Mouse (Mus musculus) 3134 (cell line): ENCODE data around the gene Tmprss9.
A peak's percentile ranks its signal among the peaks of the same experiment; 100 is the strongest.
"Not testable (repeated sequence)": the region's sequence is repeated elsewhere in the genome, so short reads cannot be mapped to it uniquely, and the experiment has no call there.

Experiments
- DNase-seq: peaks from one replicate; pipeline ENCODE4 v3.0.0-alpha.2; 2011; ENCODE audit warnings: low spot score; ENCODE audit not compliant: insufficient read length; ENCODE audit errors: extremely low read depth

Gene Tmprss9

DNA sequence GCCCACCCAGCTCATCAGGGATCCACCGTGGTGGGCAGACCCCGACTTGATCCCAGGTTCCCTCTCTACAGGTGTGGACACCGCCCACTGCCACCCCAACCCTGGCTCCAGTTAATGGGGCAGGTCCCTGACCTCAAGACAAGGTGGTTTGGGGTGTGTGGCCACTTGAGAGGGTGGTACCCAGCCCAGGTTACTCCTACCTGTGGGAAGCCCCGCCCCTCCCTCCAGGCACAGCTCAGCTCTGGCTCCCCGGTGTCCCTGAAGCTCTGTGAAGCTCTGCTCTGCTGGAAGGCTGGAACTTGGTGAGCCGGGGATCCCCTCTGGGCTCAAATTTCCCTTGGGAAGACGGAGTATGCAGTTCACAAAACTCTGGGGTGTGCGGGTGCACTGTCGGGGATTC lies at the start of gene Tmprss9:
Gene Tmprss9 (plus strand): TSS at position 268 of the 400 bp plus-strand sequence.
- DNase-seq, result no peak

DNA sequence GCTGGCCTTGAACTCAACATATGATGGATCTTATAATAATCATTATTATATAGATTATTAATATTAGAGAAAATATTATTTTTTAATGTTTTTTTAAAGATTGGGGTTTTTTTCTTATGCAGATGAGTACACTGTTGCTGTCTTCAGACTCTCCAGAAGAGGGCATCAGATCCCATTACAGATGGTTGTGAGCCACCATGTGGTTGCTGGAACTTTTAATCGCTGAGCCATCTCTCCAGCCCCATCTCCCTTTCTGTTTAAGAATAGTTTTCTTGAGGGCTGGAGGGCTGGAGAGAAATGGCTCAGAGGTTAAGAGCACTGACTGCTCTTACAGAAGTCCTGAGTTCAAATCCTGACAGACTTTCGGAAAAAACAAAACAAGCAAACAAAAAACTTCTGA lies 49.7 kb upstream of the Tmprss9 start:
- DNase-seq, result peak; percentile 45

DNA sequence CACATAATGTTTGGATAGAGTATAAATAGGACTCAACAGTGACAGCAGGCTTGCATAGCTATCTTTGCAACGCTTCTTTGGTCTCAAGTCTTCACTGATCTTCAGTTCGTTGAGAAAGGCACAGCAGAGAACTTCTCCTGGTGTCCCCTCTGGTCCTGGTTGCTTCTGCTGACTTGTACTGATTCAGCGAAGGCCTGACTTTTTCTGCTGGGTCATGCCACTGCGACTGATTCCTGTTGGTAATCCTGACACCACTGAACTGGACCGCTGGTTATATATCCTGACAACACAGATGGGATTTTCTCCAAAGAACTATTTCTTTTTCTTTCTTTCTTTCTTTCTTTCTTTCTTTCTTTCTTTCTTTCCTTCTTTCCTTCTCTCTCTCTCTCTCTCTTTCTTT lies 49.1 kb upstream of the Tmprss9 start:
- DNase-seq, result no peak

DNA sequence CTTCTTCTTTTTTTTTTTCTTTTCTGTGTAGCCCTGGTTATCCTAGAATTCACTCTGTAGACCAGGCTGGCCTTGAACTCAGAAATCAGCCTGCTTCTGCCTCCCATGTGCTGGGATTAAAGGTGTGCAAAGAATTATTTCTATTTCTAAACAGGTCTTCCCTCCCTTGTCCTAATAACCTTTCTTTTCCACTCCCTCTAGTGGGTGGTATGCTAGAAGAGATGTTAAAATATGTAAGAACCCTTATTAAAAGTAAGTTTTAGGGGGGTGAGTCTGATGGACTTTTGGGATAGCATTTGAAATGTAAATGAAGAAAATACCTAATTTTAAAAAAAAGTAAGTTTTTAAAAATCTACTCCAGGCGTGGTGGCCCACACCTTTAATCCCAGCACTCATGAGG lies 48.3 kb upstream of the Tmprss9 start:
- DNase-seq, result no peak

DNA sequence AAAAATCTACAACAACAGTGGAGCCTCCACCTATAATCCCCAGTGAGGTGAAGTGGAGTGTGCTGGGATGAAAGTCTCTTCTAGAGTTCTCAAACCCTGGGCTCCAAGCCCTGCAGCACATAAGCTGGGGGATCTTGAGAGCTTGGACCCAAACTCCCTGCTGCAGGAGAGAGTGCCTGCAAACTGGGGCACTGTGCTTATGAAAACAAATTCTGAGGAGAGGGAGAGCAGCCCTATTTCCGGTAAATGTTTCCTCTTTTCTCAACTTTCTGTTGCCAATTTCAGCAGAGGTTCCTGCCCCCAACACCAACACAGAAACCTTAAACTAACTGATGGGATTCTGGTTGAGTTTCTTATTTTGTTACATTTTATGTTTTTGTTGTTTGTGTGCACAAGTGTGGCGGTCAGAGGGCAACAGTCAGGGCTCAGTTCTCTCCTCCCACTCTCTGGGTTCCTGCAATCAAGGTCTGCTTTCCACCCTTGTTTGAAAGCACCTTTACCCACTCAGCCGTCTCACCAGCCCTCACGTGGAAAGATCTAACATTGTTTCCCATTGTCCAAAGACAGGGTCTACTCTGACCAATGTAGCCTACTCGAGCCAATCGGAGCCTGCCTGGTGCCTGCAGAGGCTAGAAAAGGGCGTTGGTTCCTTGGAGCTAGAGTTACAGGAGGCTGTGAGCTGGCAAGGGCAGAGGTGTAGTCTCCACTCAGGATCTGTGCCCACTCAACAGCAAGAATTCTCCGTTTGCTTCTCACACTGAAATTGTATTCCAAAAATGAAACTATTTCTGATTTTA lies 47.6 kb upstream of the Tmprss9 start:
- DNase-seq, result peak; percentile 41

DNA sequence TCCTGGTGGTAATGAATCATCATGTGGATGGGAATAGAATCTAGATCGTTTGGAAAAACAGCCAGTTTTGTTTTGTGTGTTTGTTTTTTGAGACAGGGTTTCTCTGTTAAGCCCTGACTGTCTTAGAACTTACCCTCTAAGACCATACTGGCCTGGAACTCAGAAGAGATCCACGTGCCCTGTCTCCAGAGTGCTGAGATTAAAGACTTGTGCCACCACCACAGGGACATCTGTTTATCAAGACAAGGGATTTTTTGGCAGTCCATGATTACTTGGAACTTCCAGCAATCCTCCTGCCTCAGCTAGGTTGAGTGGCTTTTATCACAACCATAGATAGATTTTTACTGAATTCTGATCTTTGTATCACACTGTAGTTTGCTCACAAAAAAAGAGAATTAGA lies 46.8 kb upstream of the Tmprss9 start:
- DNase-seq, result no peak

DNA sequence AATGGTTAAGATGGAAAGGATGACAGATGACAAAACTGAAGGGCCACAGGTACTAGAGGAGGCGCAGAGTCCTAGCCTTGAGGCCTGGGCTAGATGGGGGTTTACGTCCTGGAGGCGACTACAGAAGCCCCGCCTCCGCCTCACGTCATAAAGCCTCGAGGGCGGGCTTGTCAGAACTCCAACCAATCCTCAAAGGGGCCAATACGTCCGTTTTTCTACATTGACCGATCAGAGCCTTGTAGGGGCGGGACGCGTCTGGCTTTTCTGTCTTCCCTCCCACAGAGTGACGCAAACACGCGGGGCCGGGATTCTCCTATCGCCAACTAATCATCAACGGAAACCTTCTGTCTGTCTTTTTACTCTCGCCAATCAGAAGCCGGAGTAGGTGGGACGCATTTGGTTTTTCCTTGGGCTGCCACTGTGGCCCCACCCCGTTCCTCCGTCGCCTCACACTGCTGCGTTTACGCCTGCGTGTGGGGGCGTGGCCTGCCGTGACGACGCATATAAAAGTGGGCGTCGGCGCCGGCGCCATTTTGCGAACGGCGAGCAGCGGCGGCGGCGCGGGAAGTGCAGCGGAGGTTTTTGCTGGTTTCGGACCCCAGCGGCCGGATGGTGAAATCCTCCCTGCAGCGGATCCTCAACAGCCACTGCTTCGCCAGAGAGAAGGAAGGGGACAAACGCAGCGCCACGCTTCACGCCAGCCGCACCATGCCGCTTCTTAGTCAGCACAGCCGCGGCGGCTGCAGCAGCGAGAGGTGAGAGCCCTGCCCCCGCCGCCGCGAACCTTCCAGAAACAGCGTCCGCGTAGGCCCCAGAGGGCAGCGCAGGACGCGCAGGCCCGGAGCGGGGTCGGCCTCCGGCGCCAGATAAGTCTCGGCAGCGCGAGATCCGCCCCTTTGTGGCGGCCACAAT lies 45.2 kb upstream of the Tmprss9 start, which contains the start of gene Oaz1:
Gene Oaz1 (plus strand): TSS at position 506 of the 912 bp plus-strand sequence.
- peak; percentile 97 for DNase-seq

DNA sequence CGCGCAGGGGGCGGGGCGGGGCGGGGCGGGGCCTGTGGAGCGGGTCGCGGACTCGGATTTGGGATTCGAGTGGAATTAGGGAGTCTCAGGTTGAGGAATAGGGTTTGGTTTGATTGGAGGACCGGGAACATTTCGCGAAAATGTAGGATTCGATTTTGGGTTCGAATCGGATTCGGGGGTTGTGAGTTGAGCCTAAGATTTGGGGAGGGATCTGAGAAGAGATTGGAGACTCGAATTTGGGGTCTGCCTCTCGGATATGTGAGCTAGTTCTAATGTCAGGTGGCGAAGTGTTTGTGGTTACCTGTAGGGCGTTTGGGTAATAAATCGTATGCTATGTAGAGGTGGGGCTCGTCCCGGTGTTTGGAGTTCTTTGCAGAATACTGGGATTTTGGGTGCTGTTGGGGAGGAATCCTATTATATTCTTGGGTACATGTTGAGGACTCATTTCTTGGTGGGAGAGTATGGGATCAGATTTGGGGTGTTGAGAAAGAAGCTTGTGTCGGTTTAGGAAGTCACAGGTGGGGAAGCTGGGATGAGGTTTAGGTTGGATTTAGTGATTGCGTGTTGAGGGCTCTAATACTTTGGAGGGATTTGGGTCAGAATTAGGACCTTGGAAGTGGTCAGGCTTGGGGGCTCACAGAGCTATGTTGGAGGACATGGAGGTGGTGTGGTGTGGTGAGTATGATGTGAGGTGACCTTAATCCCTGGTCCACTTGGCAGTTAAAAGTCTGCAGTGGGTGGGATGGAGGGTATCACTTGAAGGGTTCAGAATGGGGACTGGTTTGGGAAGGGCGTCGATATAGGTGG lies 44.4 kb upstream of the Tmprss9 start:
- DNase-seq, result no peak

DNA sequence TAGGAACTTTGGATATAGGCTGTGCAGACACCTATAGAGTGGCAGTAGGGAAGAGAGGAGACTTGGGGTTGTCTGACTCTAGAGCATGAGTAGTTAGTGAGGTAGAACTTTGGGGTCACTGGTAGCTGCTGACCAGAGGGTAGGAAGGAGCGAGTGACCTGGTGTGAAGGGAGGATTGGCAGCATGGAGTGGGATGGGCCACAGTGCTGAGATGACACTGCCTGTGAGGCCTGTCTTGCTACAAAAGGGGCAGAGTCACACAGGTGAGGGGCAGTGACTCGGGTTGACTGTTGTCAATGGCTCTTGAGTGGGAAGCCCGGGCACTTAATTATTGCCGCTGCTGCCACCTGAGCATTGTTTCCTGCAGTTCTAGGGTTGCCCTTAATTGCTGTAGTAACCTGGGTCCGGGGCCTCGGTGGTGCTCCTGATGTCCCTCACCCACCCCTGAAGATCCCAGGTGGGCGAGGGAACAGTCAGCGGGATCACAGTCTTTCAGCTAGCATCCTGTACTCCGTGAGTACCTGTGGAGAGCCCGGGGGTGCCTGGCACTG lies 43.7 kb upstream of the Tmprss9 start:
- no peak for DNase-seq

DNA sequence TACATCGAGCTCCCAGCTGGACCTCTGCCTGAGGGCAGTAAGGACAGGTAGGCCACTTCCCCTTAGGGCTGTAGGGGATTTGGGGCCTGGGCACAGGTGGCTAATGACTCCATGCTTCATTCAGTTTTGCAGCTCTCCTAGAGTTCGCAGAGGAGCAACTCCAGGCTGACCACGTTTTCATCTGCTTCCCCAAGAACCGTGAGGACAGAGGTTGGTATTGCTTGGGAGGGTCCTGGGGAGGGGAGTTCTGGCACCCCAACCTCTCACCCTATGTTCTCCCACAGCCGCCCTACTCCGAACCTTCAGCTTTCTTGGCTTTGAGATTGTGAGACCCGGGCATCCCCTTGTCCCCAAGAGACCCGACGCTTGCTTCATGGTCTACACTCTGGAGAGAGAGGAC lies 43.1 kb upstream of the Tmprss9 start:
- not testable (repeated sequence) for DNase-seq

DNA sequence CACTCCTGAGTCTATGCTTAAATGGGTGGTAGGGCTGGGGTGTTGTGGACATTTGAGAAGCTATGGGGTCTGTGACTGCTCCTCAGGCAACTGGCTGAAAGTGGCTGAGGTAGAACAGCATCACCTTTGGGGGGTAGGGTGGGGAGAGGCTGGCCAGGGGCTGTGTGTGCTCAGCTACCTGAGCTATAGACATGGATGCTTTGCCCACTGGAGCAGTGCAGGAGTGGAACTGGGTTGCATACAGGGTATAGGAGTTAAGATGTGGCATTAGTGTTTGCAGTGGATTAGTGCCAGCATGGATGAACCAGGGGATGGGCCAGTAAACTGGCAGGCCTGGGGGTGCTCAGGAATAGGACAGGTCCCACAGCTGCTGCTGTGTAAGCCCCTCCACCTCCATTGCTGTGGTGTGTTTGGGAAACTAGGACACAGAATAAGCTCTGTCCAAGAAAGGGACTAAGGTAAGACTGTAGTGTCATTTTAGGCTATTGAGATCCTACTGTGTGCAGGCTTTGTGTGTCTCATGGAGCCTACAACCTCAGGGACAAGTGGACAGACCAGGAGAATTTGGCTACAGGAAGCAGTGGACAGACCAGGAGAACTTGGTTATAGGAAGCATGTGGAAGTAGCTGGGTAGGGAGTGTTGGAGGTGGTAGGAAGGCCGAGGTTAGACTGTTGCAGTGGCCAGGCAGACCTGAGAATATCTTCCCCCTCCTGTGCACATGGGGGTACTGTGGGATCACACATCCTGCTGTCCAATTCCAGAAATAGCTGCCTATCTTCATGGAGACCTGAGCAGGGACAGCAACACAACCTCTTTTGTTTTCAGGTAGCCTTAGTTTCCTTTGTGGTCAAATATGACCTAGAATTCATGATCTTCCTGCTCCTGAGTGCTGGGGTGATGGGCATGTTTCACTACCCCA lies 42.0 kb upstream of the Tmprss9 start:
- DNase-seq, result no peak

DNA sequence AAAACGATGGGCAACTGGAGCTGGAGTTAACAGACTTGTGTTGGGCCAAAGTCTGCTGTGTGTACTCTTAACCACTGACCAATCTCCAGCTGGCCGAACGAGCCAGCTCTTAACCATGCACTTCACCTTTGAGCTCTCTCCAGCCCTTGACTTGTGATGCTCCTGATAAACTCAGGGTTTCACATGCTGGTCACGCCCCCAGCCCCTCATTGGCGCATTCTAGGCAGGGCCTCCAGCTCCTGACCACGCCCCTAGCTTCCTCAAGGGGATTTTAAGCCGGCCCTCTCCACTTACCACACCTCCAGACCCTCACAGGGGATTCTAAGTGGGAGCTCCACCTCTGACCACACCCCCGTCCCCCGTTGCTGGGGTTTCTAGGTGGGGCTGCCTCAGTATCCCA lies 40.5 kb upstream of the Tmprss9 start:
- peak; percentile 47 for DNase-seq

DNA sequence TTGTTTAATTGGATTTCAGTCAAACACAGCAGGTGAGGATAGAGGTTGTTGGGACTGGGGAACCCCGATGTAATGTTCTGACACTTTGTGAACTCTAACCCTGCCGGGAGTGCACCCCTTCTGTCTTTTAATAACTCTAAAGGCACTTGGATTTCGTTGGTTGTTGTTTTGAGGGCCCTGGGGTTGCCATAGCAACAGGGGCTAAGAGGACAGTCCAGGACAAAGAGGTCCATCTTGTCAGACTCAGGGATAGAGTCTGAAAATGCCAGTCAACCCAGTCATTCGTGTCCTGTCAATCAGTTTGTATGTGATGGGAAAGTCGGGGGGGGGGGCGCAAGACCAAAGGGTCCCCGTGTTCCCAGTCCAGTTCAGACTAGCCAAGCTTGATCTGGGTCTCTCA lies 38.8 kb upstream of the Tmprss9 start:
- no peak for DNase-seq

DNA sequence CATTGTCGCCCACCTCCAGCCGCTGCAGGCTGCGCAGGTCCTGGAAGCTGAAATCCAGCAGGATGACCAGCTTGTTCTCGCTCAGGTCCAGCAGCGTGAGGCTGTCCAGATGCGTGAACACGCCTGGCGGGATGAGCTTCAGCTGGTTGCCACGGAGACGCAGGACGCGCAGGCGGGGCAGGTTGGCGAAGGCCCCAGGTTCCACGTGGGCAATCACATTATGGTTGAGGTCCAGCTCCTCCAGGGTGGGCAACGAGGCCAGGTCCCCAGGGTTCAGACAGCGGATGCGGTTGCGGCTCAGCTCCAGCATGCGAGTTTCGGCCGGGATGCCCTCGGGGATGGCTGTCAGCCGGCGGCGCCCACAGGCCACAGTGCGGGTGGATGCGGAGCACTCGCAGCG lies 36.0 kb upstream of the Tmprss9 start:
- DNase-seq, result no peak

DNA sequence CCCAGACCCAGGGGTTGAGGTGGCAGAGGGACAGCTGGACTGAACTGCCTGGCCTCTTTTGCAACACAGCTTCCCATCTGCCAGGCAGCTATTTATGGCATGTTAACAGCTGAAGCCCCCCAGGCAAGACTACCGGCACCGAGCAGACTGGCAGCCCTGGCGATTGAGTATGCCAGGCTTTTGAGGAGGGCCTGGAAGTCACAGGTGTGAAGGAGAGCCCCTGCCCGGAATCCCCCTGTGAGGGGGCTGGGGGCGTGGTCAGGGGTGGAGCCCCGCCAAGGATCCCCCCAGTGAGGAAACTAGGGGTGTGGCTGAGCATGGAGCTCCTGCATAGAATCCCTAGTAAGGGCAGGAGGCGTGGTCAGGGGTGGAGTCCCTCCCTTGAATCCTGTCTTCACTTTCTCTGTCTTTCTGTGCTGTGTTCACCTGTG lies 34.7 kb upstream of the Tmprss9 start:
- DNase-seq, result no peak

DNA sequence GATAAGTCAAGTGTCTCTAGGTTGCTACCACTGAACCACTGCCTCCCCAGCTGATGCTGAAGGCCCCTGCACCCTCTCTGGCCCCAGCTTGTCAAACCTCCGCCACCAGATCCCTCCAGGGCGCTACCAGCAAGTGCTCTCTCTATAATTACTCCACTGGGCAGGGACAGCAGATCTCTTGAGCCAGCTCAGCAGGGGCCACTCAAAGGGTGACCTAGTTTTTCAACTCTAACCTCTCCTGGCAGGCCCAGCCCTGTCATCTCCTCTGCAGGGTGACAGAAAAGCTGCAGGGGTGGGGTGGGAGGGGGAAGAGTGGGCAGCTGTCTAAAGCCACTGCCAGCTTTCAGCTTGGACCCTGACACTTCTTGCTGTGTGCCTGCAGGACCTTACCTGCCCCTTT lies 33.8 kb upstream of the Tmprss9 start:
- no peak for DNase-seq

DNA sequence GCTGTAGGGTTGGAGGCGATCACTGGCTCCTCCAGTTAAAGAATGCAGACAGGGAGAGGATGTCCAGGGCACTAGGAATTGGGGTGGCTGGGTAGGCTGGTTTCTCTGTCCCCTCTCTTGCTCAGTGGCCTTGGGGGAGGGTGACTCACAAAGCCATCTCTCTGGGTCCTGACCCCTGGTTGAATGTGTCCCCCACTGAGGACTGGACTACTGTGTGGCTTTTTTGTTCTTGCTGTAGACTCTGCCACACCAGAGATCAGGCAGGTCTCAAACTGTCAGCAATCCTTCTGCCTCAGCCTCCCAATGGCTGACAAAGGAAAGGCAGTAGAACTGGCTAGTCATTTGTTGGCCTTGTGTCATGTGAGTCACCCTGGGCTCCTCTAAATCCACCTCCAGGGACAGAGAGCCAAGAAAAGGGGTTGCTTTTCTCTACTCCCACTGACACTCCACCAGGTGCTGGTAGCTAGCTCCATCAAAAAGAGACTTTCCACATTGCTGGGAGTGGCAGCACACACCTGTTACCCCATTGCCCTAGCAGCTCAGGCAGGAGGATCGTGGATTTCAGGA lies 33.2 kb upstream of the Tmprss9 start:
- DNase-seq, result no peak

DNA sequence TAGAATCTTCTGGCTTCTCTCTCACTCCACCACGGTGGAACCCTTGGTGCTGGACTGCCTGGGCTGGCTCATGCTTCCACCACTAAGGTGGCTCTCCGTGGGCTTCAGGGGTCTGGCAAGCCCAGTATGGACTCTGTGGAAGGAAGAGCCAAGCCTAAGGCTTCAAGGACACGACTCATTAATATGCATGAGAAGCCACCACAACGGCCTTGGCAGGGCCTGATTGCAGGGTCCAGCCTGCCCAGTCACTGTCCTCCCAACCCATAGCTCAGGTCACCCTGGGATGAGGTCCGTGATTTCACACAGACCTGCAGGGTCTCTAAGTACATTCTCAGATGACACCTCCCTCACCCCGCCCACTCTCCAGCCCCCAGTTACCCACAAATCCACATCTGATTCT lies 31.8 kb upstream of the Tmprss9 start:
- DNase-seq, result no peak

DNA sequence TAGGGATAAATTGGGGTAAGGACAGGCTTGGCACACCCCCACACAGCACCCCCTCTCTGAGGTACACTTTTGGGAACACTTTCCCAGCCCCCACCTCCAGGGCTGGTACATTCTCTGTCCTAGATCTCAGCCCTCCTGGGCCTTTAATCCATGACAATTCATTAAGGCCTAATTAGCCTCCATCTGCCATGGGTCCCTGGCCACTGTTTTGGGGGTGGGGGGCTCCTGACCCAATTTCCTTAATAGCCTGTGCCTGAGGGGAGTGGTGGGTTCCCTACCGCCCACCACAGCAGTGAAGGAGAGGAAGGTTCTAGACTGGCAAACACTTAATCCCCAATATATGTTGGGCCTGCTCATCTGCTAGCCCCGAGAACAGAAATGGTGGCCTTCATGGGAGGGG lies 30.0 kb upstream of the Tmprss9 start:
- no peak for DNase-seq
